Mouse (Mus musculus) MEL-GATA-1-ER (cell line): ENCODE results near the gene Apbb1ip.
"Not testable (repeated sequence)": the region's sequence is repeated elsewhere in the genome, so short reads cannot be mapped to it uniquely, and the experiment has no call there.

Experiments
- DNase-seq: peaks from one replicate; pipeline ENCODE4 v3.0.0-alpha.2; 2012; ENCODE audit warnings: low read depth; ENCODE audit errors: extremely low read depth

Apbb1ip gene

GRCm38 (mm10) chr2:22816231-22816630 lies 42.3 kb downstream of the Apbb1ip start:
- DNase-seq = peak; percentile 92

- no peak for DNase-seq
These were observed 48.4 kb downstream of the Apbb1ip start for GRCm38 (mm10) chr2:22822293-22822692.

GRCm38 (mm10) chr2:22845514-22845913 lies 71.6 kb downstream of the Apbb1ip start:
- DNase-seq = no peak

- no peak for DNase-seq
These were observed 78.0 kb downstream of the Apbb1ip start for GRCm38 (mm10) chr2:22851900-22852299.

- no peak for DNase-seq
These were observed 83.6 kb downstream of the Apbb1ip start for GRCm38 (mm10) chr2:22857501-22857900.

GRCm38 (mm10) chr2:22862194-22862593 lies 88.3 kb downstream of the Apbb1ip start:
- DNase-seq = no peak

GRCm38 (mm10) chr2:22864394-22865037 lies 90.6 kb downstream of the Apbb1ip start:
- DNase-seq = peak; percentile 60

- no peak for DNase-seq
These were observed 91.9 kb downstream of the Apbb1ip start for GRCm38 (mm10) chr2:22865818-22866217.

GRCm38 (mm10) chr2:22866894-22867424 lies 93.1 kb downstream of the Apbb1ip start:
- DNase-seq = no peak

- no peak for DNase-seq
These were observed 99.3 kb downstream of the Apbb1ip start for GRCm38 (mm10) chr2:22873159-22873558.

GRCm38 (mm10) chr2:22874628-22875027 lies 100.7 kb downstream of the Apbb1ip start:
- DNase-seq = no peak

GRCm38 (mm10) chr2:22876614-22877013 lies 102.7 kb downstream of the Apbb1ip start:
- DNase-seq = no peak

- DNase-seq = no peak
These were observed 104.9 kb downstream of the Apbb1ip start for GRCm38 (mm10) chr2:22878781-22879180.

- not testable (repeated sequence) for DNase-seq
These were observed 106.8 kb downstream of the Apbb1ip start for GRCm38 (mm10) chr2:22880726-22881125.

- DNase-seq = no peak
These were observed 121.0 kb downstream of the Apbb1ip start for GRCm38 (mm10) chr2:22894932-22895281.

- DNase-seq = peak; percentile 90
These were observed 121.7 kb downstream of the Apbb1ip start, which contains the start of gene Pdss1 for GRCm38 (mm10) chr2:22895282-22896273. Pdss1 (plus strand) TSS chr2:22895522.

GRCm38 (mm10) chr2:22903947-22904346 lies 130.1 kb downstream of the Apbb1ip start:
- DNase-seq = no peak

- DNase-seq = no peak
These were observed 140.5 kb downstream of the Apbb1ip start for GRCm38 (mm10) chr2:22914421-22914820.

GRCm38 (mm10) chr2:22918651-22919050 lies 144.8 kb downstream of the Apbb1ip start:
- DNase-seq = no peak
